Mouse (Mus musculus): Measurements from ENCODE around the gene Fn1. TPM values are rescaled to one million over a fixed set of nuclear protein-coding genes. Genes with fewer than 3 reads are reported as not detected.

The Fn1 gene
- polyA plus RNA-seq, 1 experiment from 2014 or later: 191 TPM

DNA sequence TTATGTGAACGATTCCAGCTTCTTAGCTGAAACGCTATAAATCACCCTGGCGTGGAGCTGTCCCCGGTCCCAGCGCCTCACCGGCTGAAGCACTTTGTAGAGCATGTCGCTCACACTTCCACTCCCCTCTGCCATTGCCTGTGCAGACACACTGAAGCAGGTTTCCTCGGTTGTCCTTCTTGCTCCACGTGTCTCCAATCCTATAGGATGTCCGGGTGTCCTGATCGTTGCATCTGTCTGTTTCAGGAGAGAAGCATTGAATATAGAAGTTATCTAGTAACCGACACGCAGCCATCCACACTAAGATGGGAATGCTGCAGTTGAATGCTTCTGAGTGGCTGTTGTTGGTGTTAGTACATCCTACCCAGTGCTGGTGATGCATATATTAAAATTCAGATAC lies 7.5 kb downstream of the Fn1 start:
- WGBS: 93% methylated on average over 13 of the region's 13 CpGs
- peaks cover 100% of the 10 kb centered on the region for H3K36me3 ChIP-seq
- H3K27ac ChIP-seq: no peak overlapping the region
- H3K9me3 ChIP-seq (replicated peaks): no peaks in the 10 kb centered on the region
- no peak for DNase-seq (ENCODE audit: low spot score)
- H3K4me3 ChIP-seq: no peak overlapping the region
- peaks cover 5% of the 10 kb centered on the region for H3K4me1 ChIP-seq
- no peaks in the 10 kb centered on the region for H3K27me3 ChIP-seq (ENCODE audit: low read depth, poor library complexity, severe bottlenecking)

- Histone ChIP-seq H3K4me3 (no peak overlapping the region), H3K27ac (no peak overlapping the region), H3K9me3 (replicated peaks) (no peaks in the 10 kb centered on the region), H3K27me3 (ENCODE audit: low read depth, poor library complexity, severe bottlenecking) (no peaks in the 10 kb centered on the region), H3K36me3 (peaks cover 100% of the 10 kb centered on the region), H3K4me1 (no peaks in the 10 kb centered on the region)
- 95% methylated on average over 10 of the region's 10 CpGs for WGBS
- no peak for DNase-seq (ENCODE audit: low spot score)
Measured at GRCm38 (mm10) chr1:71642794-71643193, 10.2 kb downstream of the Fn1 start.

GRCm38 (mm10) chr1:71641206-71641605 lies 11.8 kb downstream of the Fn1 start:
- H3K9me3 ChIP-seq (replicated peaks): no peaks in the 10 kb centered on the region
- H3K27me3 ChIP-seq (ENCODE audit: low read depth, poor library complexity, severe bottlenecking): no peaks in the 10 kb centered on the region
- H3K4me1 ChIP-seq: no peaks in the 10 kb centered on the region
- H3K4me3 ChIP-seq: no peak overlapping the region
- 96% methylated on average over 11 of the region's 11 CpGs for WGBS
- DNase-seq (ENCODE audit: low spot score): no peak
- peaks cover 100% of the 10 kb centered on the region for H3K36me3 ChIP-seq
- no peak overlapping the region for H3K27ac ChIP-seq

DNA sequence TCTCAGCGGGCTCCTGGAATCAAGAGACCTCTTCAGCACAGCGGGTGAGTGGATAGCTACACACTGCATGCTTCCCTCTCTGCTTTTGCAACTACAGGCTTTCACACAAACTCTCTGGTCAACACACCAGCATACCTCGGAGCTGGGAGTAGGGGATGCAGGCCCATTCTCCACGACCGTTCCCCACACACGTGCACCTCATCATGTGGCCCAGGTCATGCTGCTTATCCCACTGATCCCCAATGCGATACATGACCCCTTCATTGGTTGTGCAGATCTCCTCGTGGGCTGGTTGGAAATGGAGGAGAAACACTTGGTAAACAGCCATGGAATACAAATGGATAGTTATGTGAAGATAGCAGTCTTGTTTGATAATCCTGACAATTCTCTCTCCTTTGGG lies 12.8 kb downstream of the Fn1 start:
- DNase-seq (ENCODE audit: low spot score): no peak
- Histone ChIP-seq H3K27ac (no peak overlapping the region), H3K36me3 (peaks cover 100% of the 10 kb centered on the region), H3K27me3 (ENCODE audit: low read depth, poor library complexity, severe bottlenecking) (no peaks in the 10 kb centered on the region), H3K9me3 (replicated peaks) (no peaks in the 10 kb centered on the region), H3K4me3 (no peak overlapping the region), H3K4me1 (no peaks in the 10 kb centered on the region)
- 96% methylated on average over 8 of the region's 8 CpGs for WGBS

DNA sequence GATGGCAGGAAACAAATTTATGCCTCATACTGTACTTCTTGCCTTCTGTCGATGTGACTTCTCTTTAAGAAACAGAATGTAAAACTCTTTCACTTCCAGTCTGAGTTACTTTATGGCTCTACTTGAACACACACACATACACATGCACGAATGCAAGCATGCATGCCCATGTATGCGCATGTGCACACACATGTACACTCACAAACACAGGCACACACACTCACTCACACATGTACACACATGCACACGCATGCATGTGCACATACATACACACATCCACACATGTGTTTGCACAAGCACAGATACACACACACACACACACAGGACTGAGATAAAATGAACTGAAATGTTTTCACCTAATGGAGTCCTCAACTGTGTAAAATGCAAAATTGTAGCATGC lies 16.3 kb downstream of the Fn1 start:
- H3K9me3 ChIP-seq (replicated peaks): no peaks in the 10 kb centered on the region
- peaks cover 100% of the 10 kb centered on the region for H3K36me3 ChIP-seq
- H3K27ac ChIP-seq: no peak overlapping the region
- H3K4me1 ChIP-seq: no peaks in the 10 kb centered on the region
- 93% methylated on average over 4 of the region's 4 CpGs for WGBS
- no peak for DNase-seq (ENCODE audit: low spot score)
- no peak overlapping the region for H3K4me3 ChIP-seq
- H3K27me3 ChIP-seq (ENCODE audit: low read depth, poor library complexity, severe bottlenecking): no peaks in the 10 kb centered on the region

GRCm38 (mm10) chr1:71636116-71636515 lies 16.9 kb downstream of the Fn1 start:
- peaks cover 100% of the 10 kb centered on the region for H3K36me3 ChIP-seq
- H3K27me3 ChIP-seq (ENCODE audit: low read depth, poor library complexity, severe bottlenecking): no peaks in the 10 kb centered on the region
- no peak overlapping the region for H3K27ac ChIP-seq
- H3K9me3 ChIP-seq (replicated peaks): no peaks in the 10 kb centered on the region
- 95% methylated on average over 5 of the region's 5 CpGs for WGBS
- H3K4me3 ChIP-seq: no peak overlapping the region
- no peak for DNase-seq (ENCODE audit: low spot score)
- H3K4me1 ChIP-seq: no peaks in the 10 kb centered on the region

DNA sequence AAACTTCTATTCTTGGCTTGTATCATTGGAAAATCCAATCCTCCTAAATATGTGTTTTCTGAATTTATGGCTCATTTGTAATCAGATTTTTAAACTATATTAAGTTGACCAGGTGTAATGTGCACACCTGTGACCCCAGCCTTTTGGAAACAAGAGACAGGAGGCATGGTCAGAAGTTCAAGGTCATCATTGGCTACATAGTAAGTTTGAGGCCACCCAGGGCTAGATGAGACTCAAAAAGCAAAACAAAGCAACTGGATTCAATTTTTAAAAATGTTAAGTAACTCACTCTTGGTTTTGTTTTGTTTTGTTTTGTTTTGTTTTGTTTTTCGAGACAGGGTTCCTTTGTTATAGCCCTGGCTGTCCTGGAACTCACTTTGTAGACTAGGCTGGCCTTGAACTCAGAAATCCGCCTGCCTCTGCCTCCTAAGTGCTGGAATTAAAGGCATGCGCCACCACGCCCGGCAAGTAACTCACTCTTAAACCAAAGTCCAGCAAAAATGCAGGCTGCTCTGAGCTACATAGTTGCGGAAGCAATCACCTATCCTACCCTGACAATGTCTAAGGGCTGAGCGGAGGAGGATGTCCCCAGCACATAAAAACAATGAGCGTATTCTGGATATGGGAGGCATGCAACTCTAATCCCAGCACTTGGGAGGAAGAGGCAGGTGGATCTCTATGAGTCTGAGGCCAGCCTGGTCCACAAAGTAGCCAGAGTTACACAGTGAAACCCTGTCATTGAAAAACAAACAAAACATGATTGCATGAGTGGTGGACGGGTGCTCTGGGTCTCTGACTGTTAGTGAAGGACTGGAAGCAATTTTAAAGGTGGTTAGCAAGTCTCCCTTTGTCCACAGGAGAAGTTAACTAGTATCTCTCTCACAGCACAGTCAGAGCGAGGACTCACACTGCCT lies 17.6 kb downstream of the Fn1 start:
- Histone ChIP-seq H3K27me3 (ENCODE audit: low read depth, poor library complexity, severe bottlenecking) (no peaks in the 10 kb centered on the region), H3K27ac (no peak overlapping the region), H3K36me3 (peaks cover 100% of the 10 kb centered on the region), H3K9me3 (replicated peaks) (no peaks in the 10 kb centered on the region), H3K4me3 (no peak overlapping the region), H3K4me1 (no peaks in the 10 kb centered on the region)
- WGBS: 94% methylated on average over 10 of the region's 10 CpGs
- DNase-seq (ENCODE audit: low spot score): no peak

DNA sequence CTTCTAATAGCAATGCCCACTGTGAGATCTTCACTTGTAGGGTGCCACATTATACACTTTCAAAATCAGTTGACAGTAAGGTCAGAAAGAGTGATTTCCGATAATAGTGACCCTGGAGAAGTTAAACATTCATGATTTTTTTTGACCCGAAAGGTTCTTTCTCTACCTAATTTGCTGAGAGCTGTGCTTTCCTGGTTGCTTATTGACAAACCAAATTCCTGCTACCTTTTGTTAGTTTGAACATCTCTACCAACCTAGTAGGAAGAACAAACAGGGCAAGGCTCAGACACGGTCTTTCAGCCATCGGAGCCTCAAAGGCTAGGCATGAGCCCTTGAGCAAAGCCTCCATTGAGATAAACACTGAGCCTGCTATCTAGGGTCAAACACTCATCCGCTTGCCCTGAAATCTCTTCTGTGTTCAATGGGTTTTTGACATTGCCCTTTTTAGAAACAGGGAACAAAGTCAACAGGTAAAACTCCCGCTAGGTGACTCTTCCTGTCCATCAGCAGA lies 18.5 kb downstream of the Fn1 start:
- Histone ChIP-seq H3K4me1 (no peaks in the 10 kb centered on the region), H3K9me3 (replicated peaks) (no peaks in the 10 kb centered on the region), H3K27me3 (ENCODE audit: low read depth, poor library complexity, severe bottlenecking) (no peaks in the 10 kb centered on the region), H3K4me3 (no peak overlapping the region), H3K36me3 (peaks cover 100% of the 10 kb centered on the region), H3K27ac (no peak overlapping the region)
- WGBS: 96% methylated on average over 6 of the region's 6 CpGs
- DNase-seq (ENCODE audit: low spot score): no peak

DNA sequence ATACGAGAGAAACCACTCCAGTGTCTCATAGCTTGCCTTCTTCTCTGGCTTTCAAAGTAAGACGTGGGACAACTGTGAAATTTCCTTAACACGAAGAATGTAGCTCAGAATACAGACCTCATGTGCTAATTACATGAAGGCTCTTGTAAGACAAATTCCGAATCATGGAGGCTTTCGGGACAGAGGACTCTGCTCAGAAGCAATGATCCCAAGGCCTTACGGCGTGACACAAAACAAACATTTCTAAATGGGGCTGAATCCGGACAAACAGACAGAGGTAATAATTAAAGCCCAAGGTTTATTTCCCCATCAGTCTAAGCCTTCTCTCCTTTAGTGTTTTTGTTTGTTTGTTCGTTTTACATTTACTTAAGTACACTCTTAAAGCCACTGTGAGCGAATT lies 20.6 kb downstream of the Fn1 start:
- no peaks in the 10 kb centered on the region for H3K9me3 ChIP-seq (replicated peaks)
- 90% methylated on average over 10 of the region's 10 CpGs for WGBS
- H3K4me1 ChIP-seq: no peaks in the 10 kb centered on the region
- H3K36me3 ChIP-seq: peaks cover 100% of the 10 kb centered on the region
- DNase-seq (ENCODE audit: low spot score): no peak
- no peak overlapping the region for H3K4me3 ChIP-seq
- no peaks in the 10 kb centered on the region for H3K27me3 ChIP-seq (ENCODE audit: low read depth, poor library complexity, severe bottlenecking)
- no peak overlapping the region for H3K27ac ChIP-seq

DNA sequence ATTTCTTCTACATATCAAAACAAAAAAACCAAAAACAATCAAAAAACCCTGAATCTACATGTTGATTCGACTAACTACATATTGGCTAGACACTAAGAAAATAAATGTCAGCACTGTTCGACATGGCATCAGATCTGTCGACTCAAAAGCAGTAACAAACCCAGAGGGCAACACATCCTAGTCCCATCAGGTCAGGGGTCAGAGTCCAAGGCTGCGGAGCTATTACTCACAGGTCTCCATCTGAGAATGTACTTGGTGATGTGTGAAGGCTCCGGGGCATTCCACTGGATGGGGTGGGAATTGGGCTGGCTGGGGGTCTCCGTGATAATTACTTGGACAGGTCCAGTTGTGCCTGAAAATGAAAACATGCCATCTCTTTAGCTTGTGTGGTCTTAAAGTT lies 21.2 kb downstream of the Fn1 start:
- Histone ChIP-seq H3K27me3 (ENCODE audit: low read depth, poor library complexity, severe bottlenecking) (no peaks in the 10 kb centered on the region), H3K4me3 (no peak overlapping the region), H3K27ac (no peak overlapping the region), H3K4me1 (no peaks in the 10 kb centered on the region), H3K9me3 (replicated peaks) (no peaks in the 10 kb centered on the region), H3K36me3 (peaks cover 100% of the 10 kb centered on the region)
- WGBS: 86% methylated on average over 6 of the region's 6 CpGs
- DNase-seq (ENCODE audit: low spot score): no peak

GRCm38 (mm10) chr1:71630243-71630642 lies 22.8 kb downstream of the Fn1 start:
- H3K27me3 ChIP-seq (ENCODE audit: low read depth, poor library complexity, severe bottlenecking): no peaks in the 10 kb centered on the region
- peaks cover 100% of the 10 kb centered on the region for H3K36me3 ChIP-seq
- H3K27ac ChIP-seq: no peak overlapping the region
- H3K4me3 ChIP-seq: no peak overlapping the region
- no peaks in the 10 kb centered on the region for H3K4me1 ChIP-seq
- DNase-seq (ENCODE audit: low spot score): no peak
- WGBS: 89% methylated on average over 8 of the region's 8 CpGs
- H3K9me3 ChIP-seq (replicated peaks): no peaks in the 10 kb centered on the region

- H3K4me1 ChIP-seq: 0 out of 2 replicates have a peak, but pooled peaks cover 4% of the 10 kb centered on the region
- no peaks in the 10 kb centered on the region for H3K27me3 ChIP-seq (ENCODE audit: low read depth, poor library complexity, severe bottlenecking)
- H3K27ac ChIP-seq: no peak overlapping the region
- H3K4me3 ChIP-seq: no peak overlapping the region
- WGBS: 94% methylated on average over 6 of the region's 6 CpGs
- peaks cover 100% of the 10 kb centered on the region for H3K36me3 ChIP-seq
- DNase-seq (ENCODE audit: low spot score): no peak
- no peaks in the 10 kb centered on the region for H3K9me3 ChIP-seq (replicated peaks)
Measured at GRCm38 (mm10) chr1:71623625-71624024, 29.4 kb downstream of the Fn1 start.

GRCm38 (mm10) chr1:71621526-71621925 lies 31.5 kb downstream of the Fn1 start:
- Histone ChIP-seq H3K4me1 (0 out of 2 replicates have a peak, but pooled peaks cover 4% of the 10 kb centered on the region), H3K27ac (no peak overlapping the region), H3K9me3 (replicated peaks) (no peaks in the 10 kb centered on the region), H3K27me3 (ENCODE audit: low read depth, poor library complexity, severe bottlenecking) (no peaks in the 10 kb centered on the region), H3K4me3 (no peak overlapping the region), H3K36me3 (peaks cover 100% of the 10 kb centered on the region)
- WGBS: 96% methylated on average over 2 of the region's 2 CpGs
- DNase-seq (ENCODE audit: low spot score): no peak
